Mouse (Mus musculus): ENCODE results near the gene Adipor2. TPM values are rescaled to one million over a fixed set of nuclear protein-coding genes. Genes with fewer than 3 reads are reported as not detected.
A peak's percentile ranks its signal among the peaks of the same experiment; 100 is the strongest.

Adipor2 gene
- total RNA-seq, 2 experiments from 2014 or later = 47.1 to 50.6 TPM

DNA sequence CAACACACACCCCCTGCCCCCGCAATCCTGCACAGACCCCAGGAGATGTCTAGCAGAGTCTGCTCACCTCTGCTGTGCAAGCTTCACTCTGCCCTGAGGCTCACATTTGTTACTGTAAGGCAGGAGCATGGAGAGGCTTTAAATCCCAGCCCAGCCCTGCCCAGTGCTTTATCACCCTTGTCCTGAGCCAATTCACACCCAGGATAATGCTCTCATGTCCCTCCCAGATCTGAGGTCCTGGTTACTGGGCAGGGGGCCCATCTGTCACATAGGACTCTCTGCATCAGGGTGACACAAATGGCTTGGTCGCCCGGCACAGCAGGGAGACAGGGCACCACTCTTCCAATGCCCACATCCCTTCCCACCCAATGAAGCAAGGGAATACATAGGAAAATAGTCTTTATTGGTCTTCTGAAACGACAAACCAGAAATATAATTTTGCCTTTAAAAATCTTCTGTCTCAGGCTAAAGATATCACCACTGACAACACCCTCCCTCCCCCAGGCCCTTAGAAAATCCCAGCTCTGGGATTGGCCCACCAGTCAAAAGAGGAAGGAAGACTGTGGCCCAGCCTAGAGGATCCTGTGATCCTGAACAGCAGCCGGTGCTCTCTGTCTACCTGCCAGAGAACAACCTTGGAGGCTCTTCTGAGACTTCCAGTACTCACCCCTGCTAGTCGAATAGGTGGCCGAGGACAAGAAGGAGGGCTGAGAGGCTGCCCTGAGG is 102.6 kb downstream of the Adipor2 start:
- no peak for DNase-seq (ENCODE audit: low spot score in 2 of 2)

- peak in 1 of 2 experiments; percentile 41 for DNase-seq (ENCODE audit: low spot score in 2 of 2)
Measured at GRCm38 (mm10) chr6:119313588-119314375, 103.7 kb downstream of the Adipor2 start.

GRCm38 (mm10) chr6:119313096-119313495 is 104.4 kb downstream of the Adipor2 start:
- DNase-seq (ENCODE audit: low spot score in 2 of 2) = no peak

DNA sequence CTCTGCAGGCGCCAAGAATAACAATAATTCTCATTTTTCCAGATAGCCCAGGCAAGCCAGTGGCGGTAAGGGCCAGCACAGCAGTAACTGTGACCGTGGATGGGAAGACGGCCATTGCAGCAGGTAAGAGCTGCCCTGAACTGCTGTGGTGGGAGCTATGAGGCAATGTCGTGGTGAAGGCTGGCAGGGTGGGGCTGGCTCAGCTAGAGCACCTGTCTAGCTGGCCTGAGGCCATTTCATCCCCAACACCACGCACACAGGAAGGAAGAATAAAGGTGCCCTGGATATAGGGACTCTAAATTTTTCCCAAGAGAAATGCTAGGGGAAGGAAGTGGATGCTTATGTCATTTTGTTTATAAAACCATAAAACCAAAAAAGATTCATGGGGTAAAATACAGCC is 105.1 kb downstream of the Adipor2 start:
- no peak for DNase-seq (ENCODE audit: low spot score in 2 of 2)

DNA sequence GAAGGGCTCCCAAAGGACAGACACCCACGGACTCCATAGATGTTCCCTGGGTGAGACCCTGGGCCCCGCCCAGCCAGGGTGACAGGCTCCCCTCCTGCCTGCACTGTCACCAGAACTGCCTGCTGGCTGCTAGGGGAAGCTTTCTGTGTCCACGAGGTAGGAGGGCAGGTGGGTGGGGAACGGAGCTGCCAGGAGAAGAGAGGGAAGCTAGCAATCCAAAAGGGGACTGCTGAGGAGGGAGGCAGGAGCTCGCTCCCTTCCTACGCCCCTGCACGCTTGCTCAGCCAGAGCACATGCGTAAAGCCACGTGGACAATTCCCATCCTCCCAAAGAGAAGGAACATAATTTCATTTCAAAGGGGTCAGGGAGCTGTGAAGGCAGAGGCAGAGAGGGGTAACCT is 107.3 kb downstream of the Adipor2 start:
- peak in 1 of 2 experiments; percentile 58 for DNase-seq (ENCODE audit: low spot score in 2 of 2)

GRCm38 (mm10) chr6:119307867-119308413 is 109.6 kb downstream of the Adipor2 start:
- DNase-seq (ENCODE audit: low spot score in 2 of 2) = no peak

DNA sequence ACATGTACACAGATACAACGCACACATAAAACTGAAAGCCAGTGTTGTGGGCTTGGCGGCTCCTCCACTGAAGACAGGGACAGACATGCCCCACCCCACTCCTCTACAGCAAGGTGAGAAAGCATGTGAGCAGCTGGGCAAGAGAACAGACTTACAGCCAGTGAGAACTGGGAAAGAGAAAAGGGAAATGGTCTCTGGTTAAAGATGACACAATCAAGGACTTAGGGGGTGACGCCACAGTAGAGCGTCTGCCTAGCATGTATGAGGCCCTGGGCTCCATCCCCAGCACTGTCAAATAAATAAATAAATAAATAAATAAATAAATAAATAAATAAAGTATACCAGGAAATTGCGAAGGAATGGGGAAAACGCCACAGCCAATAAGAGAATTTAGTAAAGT is 114.2 kb downstream of the Adipor2 start:
- DNase-seq (ENCODE audit: low spot score in 2 of 2) = no peak

Other genes starting within 250 kb of the Adipor2 start
- gene Dcp1b, start 242.5 kb downstream of the Adipor2 start, total RNA-seq (2021) = 10 to 100 TPM; 16.9 to 18.7 TPM
- gene Cacna1c, start 221.3 kb downstream of the Adipor2 start, total RNA-seq (2021) = 10 to 100 TPM; 73.0 to 73.5 TPM
- gene Cacna2d4, start 181.2 kb downstream of the Adipor2 start, total RNA-seq (2021) = 1 to 10 TPM in 1 of 2 experiments, under 1 TPM in 1; 0.52 to 1.0 TPM
- 10 to 100 TPM; 44.3 to 47.4 TPM for gene Lrtm2, start 86.9 kb downstream of the Adipor2 start, total RNA-seq (2021)
- 10 to 100 TPM; 38.6 to 40.1 TPM for gene Fbxl14, start 62.0 kb upstream of the Adipor2 start, total RNA-seq (2021)
- 1 to 10 TPM; 2.6 to 2.9 TPM for gene Wnt5b, start 126.6 kb upstream of the Adipor2 start, total RNA-seq (2021)